Mouse (Mus musculus) liver, adult 2 months (tissue): ENCODE measurements around the gene Sgms2.

Experiments
- CTCF ChIP-seq: fragments of 200-500 bp; IDR thresholded peaks from 2 replicates; pipeline ENCODE4 v1.5.1; 2011; ENCODE audit warnings: low read depth, low read length, control low read depth
- POLR2A ChIP-seq: fragments of 200-500 bp; IDR thresholded peaks from 2 replicates; pipeline ENCODE4 v1.6.1; 2011; ENCODE audit warnings: low read length, control low read depth; ENCODE audit not compliant: insufficient read depth; ENCODE audit errors: extremely low read depth

DNA sequence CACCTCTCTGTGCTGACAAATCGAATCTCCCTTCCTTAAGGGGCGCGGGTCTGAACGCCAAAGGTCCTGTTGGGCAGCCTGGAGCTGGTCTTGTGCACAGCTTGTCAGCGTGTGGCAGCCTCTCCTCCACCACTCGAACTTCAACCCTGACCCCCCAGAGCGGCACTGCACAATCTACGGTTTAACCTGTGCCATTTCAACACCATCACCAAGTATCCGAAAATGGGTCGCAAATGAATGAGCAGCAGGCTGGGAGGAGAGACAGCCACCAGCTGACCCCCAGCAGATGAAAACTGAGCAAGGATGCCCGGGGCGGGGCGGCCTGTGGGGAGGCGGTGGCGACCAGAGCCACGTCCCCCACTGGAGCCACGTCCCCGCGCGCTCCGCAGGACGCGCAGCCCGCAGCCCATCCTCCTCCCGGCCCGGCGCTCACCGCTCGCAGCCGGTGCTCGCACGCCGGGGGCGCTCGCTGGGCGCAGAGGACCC is 1.5 kb downstream of the Sgms2 start:
- TF ChIP-seq POLR2A (no peak; the same call in 1 of the 2 replicates), CTCF (no peak)
